Mouse (Mus musculus): ENCODE results near the gene Adam33.

DNA sequence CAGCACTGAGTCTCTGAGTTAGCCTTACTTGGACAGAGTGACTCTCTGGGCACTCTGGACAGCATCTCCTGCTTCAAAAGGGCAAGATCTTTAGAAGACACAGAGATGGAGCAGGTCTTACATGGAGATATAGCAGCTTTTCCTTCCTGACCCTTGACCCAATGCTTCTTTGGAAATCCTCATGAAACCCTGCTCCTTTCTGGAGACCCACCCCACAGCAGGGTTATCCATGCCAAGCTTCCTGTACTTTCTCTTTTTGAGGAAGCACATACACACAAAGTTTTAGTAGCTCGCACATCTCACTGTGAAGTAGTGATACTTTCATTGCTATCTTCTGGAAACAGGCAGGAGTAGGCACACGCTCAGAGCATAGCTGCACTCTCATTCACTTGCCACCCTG lies 38.4 kb downstream of the Adam33 start:
- TF ChIP-seq POLR2A (IDR thresholded peaks at IDR 0.05; ENCODE audit: extremely low read depth, insufficient read depth, low read length) (no peak), CTCF (IDR thresholded peaks at IDR 0.05; ENCODE audit: low read depth, low read length) (no peak)
